Mouse (Mus musculus) cerebellum, adult 11 months (tissue): ENCODE data around the gene Magi2.

Experiments used
- DNase-seq: peaks from one replicate; pipeline ENCODE4 v3.0.0; 2022

The Magi2 gene

DNA sequence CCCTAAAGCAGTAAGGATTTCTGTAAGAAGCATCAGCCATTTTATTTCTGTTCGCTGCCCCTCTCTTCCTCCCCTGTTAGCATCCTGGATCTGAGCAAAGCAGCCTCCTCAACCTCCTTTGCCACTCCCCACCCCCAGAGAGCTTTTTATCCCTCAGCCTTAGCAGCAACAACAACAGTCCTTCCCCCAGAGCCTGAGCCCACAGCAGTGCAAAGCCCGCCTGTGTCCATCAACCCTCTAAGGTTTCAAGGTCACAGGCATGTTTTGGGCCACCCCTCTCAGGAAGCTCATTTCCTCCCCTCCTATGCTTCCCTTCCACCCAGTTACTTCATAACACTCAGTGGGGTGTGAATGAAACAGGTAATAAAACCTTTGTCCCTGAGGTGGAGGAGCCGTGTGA lies 1309.7 kb downstream of the Magi2 start:
- DNase-seq: no peak

DNA sequence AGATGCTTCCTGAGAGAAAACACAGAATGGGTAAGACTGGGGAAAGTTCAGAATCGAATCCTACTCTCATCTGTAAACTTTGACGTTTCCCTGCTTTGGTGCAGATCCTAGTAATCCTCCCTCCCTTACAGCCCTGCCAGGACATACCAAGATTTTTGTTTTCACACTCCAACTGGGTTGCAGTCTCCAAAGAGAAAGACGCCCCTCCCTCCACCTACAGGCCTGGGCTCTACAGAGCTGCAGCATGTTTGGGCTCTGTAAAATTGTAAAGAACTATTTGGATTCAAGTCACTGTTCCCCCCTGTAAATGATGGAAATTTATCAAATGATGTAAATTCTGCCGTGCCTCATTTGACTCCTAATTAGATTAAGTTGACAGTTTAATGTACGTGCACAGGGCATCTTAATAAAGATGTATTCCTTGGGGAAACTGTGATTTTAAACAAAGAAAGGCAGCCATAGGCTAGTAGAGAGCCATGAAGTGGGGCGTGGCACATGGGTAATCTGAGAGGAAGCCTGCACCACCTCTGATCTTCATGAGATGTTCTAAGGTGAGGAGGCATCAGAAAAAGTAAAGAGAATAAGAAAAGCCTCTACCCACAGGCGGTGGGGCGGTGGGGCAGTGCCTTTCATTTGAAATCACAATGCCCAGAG lies 1310.7 kb downstream of the Magi2 start:
- no peak for DNase-seq

DNA sequence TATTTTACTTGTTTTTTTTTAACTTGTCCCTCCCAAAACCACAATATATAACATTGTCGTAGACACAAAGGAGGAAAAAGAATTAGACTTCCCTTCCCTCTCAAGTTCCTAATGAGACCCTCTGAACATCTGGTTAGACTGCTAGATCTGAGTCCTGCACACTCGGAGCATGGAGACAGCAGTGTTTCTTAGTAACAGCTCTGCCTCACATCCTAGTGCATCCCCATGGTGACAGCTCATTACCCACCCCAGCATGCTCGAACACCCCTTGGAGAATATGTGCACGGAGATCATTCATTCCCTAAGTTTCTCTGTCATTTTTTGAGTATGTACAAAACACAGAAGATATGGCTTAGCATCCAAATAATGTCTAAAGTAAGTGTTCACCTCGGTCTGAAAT lies 1317.5 kb downstream of the Magi2 start:
- no peak for DNase-seq

DNA sequence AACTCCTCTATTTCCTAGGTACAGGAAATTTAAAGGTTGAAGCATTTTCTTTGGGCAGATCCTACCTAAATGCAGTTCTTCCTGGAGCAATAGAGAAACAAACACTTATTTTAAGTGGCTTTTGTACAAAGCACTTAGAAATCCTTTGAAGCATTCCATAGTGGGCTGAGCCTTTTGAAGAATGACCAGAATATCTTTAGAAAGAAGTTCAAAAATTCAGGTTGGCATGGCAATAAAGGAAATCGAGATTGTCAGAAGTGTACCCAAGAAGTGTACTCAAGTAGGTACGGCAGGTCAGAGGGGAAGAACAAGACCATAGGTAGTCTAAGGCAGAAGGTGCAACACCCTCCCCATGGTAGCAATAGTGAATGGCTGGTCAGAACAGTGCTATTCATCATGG lies 1332.5 kb downstream of the Magi2 start:
- no peak for DNase-seq

DNA sequence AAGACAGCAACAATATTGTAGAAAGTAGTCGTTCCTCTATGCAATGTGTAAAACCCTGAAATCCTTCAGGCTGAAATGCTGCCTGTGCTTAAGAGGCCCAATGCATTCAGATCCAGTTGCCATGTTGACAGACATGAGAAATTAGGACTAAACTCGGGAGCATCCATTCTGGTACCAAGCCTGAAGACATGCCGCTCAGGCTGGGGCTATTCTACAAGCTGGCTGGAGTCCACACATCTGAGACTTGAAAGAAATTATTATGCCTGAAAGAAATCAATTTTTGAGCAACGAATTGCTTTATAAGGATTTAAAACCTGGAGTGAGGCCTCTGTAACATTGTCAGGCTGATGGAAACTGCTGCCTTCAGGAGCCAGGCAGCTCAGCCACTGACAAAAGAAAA lies 1333.0 kb downstream of the Magi2 start:
- DNase-seq: no peak

DNA sequence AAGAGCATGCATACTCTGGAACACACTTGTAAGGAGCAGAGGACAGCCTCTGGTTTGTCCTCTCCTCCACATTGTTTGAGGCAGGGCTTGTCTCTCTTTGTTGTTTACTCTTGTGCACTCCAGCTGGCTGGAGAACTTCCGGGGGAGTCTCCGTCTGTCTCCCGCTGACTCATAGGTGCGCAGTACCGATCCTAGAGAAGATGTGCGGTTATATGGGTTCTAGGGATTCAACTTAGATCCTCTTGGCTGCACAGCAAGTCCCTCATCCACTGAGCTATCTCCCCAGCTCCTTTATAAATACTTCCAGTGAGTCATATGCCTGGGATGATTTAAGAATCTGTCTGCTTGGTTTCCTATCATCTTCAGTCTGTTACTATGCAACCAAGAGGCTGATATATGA lies 1341.6 kb downstream of the Magi2 start:
- no peak for DNase-seq

DNA sequence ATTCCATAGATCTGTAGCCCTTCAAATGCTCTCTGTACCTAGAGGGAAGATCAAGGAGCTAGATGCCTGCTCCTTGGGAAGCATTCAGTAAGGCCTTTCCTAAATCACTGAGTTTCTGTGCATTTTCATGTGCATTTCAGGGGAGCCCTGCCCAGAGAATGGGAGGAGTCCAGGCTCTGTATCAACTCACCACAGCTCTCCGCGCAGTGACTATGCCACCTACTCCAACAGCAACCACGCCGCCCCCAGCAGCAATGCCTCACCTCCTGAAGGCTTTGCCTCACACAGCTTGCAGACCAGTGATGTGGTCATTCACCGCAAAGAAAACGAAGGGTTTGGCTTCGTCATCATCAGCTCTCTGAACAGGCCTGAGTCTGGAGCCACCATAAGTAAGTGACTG lies 1342.1 kb downstream of the Magi2 start:
- DNase-seq: no peak

DNA sequence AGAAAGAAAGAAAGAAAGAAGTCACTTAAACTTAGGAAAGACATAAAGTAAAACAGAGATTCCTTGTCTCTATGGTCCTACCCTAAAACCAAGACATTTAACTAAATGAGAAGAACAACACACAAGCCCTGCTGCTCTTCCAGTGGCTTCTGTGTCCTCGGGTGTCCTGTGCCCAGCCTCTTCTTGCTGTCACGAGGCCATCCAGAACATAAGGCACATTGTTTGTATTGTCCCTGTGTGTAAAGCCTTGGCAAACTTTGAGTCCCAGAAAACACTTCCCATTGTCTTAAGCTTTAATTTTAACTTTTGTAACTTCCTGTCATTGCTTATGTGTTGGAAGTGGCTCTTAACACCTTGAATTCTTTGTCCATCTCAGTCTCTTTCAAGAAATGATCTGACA lies 1348.0 kb downstream of the Magi2 start:
- no peak for DNase-seq

DNA sequence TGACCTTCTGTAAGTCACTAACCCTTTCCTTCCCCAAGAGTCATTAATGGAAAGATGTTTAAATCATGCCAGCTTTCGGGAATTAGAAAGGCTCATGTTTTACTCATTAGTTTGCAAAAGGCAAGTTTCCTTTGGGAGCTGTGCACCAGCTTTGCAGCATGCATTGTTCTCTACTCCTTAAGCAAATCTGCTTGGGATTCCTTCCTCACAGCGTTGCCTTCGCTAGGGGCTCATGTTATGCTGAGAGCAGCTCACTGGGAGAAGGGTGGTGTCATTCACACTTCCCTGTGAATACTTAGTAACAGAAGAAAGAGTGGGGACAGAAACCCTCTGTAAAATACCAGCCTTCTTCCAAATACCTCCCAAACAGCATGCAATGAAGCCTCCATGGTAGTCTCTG lies 1349.0 kb downstream of the Magi2 start:
- no peak for DNase-seq

DNA sequence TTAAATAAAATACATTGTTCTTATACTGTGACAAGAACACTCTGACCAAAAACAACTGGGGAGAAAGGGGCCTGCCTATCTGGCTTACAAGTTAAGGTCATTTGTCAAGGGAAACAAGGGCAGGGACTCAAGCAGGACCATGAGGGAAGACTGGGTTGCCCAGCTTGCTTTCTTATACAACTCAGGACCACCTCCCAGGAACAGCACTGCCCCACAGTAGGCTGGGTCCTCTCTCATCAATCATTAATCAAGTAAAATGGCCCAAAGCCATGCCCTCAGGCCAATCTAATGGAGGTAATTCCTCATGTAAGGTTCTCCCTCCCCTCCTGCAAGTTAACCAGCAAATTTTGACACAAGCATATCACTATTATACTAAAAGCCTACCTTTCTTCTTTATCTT lies 1349.4 kb downstream of the Magi2 start:
- no peak for DNase-seq

DNA sequence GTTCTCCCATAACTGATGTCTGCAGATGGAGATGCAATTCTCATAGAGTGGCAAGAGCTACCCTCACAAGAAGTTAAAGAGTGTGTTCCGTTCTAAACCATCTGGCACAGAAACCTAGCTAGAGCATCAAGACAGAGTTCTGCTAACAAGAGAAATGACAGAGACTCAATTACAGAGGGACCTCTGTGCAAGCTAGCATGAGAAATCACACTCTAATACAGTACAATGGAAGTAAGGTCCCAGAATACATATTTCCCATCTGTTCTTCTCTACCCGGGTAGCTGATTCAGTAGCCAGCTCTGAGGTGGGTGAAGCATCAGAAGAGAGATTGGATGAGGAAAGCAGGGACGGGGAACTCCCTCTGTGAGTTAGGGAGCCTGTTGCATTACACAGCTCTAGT lies 1351.8 kb downstream of the Magi2 start:
- DNase-seq: no peak

DNA sequence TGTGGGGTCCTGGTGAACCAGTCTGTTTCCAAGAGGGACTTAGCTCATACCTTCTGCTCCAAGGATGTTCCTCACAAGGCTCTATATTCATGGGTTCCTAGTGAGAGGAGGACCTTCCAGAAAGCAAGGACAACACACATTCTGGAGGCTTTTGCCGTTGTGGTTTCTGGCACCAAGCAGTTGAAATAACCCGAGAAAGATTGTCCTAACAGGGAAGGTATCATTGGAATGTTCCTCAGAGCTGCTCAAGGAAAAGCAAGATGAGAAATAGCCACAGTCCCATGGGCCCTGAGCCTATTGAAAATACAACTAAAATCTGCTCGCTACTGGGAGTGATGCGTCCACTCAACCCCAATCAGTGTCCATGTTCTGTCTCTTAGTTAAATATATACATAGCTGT lies 1353.8 kb downstream of the Magi2 start:
- DNase-seq: no peak

DNA sequence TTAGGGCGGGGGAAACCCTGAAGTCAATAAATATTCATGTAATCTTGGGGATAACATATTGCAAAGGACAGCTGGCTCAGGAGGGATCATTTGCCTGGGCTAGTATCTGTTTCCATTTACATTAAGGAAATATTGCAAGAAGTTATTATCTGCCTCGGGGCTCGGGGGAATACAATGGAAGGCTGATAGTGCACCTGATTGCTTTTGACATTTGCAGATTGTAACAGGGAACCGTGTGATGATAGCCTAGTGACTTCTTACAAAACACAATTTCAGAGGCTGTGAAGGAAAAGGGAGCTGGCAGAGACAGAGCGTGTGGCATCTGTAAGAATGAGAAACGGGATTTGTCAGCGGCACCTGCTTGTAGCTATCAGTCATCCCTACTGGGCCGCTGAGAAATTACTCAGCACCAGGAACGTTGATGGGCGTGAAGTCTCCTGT lies 1356.2 kb downstream of the Magi2 start:
- DNase-seq: no peak

DNA sequence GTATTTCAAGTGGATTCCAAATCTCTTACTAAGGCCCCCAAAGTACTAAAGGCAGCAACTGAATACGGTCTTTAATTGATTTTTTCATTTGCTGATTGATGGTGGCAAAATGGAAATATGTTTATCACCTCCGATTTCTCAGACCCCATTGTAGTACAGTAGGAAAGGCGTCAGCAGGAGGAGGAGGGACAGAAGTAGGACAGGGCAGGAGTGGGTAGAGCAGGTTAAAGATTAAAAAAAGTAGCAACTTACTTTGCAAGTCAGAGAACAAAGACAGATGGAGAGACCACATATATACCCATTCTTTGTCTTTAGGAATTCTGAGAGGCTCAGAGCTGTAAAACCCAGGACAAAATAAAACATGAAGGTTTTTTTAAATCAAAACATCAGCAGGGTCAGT lies 1356.8 kb downstream of the Magi2 start:
- DNase-seq: no peak

DNA sequence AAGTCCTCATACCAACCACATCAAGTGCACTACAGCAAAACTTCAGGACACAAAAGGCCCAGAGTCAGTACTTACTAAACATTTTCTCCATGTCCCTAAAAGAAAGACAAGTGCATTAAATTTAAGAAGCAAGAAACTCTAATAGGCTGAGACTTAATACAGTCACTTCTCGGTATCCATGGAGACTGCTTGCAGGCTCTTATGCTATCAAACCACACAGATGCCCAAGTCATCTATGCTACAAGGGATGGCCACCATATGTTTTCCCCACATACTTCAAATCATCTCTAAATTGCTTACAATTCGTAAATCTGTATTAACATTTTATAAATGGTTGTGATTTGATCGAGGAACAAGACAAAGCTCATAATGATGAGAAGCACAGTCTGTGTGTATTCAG lies 1357.9 kb downstream of the Magi2 start:
- no peak for DNase-seq

DNA sequence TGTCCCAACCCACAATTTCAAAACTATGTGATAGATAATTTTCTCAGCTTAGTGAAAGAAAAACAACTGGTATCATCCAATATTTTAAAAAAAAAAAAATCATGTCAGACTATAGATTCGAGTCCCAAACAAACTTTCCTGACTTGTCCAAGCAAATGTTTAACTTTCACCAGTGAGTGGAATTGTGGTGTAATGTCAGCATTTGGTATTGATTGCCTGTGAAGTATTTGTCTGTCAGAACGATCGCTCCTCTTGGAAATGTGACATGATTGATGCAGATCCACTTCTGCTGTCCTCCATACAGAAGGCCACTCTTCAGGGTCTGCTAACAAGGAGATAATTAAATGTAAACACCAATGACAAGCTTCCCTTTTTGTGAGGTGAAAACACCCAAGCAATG lies 1362.9 kb downstream of the Magi2 start:
- DNase-seq: no peak

DNA sequence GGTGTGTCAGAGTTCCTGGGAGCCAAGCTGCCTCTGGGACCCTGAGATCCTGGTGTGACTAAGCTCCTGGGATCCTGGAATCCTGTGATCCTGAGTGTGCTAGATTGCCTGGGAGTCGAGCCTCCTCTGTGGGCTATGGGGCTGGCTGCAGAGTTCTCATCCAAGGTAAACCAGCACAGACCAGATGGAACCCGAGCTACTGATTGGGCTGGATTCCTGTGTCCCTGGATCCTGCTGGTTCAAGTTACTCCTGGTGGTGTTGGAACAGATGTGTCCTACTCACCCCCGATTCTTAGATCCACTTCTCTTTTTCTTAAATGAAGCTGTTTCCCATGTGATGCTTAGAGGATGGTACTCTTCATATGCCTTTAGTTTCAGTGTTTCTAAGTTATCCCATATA lies 1371.4 kb downstream of the Magi2 start:
- no peak for DNase-seq

DNA sequence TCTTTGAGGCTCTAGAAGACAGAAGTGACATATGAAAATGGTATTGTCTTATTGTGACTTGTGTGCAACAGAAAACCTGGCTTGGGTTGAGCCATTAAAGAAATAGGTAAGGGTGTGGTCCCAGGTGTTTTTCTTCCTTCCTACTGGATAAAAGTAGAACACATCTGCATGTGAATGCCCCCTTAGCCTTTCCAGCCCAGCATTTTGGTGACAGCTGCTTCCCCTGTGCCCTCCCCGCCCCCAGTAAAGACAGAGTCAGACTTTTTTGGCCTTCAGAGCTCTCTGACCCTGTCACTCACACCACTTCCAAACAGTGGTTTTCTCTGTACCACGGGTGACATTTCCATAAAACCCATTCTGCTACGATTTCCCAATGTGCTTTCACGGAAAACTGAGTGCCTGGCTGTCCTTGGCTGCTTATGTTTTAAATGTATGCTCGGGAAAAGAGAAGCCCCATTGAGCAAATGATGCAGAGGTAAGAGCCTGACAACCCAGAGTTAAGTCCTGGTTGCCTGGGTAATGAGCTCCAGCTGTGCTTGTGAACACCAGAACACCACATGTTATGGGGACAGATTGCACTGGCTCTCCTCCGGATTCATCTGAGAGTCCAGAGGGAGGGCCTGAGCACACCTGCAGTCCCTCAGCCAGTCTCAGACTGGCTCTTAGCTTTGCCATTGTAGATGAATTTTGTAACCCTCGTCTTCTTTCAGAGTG lies 1377.1 kb downstream of the Magi2 start:
- DNase-seq: no peak

DNA sequence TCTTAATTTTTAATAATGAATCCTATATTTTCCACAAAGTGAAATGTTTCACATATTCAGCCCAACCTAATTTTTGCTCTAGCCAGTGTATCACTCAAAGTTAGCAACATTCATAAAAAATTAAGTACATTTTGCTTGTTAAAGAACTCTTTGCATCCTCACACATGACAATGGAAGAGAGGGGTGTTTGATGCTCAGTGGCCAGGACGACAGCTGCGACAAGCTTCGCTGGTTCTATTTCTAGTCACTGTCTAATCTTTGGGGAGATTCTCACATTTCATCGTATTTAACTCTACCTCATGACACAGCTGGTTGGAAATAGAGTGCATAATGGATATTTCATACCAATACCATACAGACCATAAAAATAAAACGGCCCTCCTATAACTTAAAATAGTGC lies 1379.7 kb downstream of the Magi2 start:
- no peak for DNase-seq

DNA sequence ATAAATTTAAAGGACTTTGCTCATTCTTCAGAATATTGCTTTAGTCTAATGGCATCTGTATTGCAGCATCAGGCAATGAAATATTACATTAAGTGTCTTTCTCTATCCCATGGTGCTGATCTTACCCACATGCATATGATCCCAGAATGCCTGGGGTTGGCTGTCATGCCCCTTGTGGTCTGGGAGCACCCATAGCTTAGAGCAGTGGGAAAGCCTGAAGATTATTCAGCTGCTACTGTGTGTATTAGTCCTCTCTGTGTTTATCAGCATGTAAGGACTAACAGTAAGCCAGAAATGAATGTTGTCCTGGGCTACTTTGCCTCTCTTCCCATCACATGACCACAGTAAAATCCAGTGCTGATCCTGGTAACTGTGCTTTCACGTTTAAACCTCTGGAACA lies 1380.7 kb downstream of the Magi2 start:
- DNase-seq: no peak

DNA sequence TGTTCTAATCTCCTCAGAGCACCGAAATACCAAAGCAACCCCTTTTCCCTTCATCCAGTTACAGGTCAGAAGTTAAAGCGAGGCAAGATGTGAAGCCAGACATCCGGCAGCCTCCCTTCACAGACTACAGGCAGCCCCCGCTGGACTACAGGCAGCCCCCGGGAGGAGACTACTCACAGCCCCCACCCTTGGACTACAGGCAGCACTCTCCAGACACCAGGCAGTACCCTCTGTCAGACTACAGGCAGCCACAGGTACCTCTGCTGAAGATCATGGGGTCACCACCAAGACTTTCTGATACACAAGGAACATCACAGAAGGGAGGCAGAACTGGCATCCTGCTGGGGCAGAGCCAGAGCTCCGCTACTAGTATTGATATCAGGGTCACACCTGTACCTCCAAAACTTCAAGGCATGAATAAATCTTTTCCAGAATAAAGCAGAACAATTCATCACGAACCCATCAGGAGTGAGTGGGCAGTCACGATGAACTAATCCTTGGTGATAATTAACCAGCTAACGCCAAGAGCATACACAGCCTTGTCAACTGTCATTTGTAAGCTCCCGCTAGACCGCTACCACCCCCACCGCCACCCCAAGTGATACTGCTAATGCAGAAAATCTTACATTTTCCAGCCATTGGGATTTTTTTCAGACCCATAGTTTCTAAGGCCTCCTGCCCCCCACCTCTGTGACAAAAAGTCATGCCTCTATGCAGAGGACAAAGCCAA lies 1382.5 kb downstream of the Magi2 start:
- no peak for DNase-seq

DNA sequence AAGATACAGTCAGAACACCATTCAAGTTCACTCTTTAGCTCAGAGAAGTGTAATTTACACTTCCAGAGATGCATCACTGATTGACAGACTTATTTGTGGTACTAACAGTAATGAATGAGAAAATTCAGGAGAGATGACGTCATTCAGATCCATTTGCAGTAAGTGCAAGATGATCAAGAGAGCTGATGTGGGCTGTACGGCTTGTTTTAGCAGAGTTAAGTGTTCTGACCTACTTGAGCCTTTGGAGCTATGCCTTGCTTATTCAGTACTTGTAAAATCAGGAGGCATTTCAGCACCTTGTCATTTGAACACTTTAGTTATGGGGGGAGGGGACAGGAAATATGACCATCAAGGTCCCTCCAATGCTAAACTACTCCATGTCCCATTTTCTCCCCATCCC lies 1383.8 kb downstream of the Magi2 start:
- no peak for DNase-seq

DNA sequence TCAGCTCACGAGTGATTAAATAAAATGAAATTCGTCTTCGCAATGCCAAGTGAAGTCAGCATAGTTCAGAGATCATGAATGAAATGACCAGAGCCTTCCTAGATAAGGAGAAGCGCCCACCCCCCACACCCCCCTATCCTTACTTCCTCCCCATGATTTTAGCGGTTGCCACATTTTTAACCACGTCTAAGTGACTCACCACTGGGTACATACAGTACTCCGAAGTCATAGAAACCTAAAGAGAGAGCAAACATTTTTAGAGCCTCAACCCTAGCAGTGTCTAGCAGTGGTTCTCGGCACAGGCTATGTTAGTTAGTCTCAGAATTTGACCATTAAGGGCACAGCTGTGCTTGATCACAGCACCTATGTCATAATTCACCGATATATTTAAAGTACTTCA lies 1385.8 kb downstream of the Magi2 start:
- no peak for DNase-seq

DNA sequence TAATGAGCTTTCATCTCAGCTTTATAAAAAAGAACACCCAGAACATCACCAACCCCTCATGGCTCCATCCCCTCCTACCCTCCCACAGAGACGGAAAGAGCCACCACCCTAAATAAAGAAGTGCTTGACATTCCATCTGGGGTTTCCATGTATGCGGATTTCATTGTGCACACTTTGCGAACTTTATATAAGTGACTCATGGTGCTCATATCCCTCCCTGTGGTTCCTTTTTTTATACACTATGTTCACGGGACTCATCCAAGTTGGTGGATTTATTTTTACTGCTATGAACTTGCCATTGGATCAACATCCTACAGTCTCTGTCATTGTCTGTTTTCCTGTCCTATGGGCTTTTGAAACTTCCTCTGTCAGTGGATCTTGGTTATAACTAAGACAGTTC lies 1388.1 kb downstream of the Magi2 start:
- DNase-seq: no peak
